Mouse (Mus musculus) kidney, adult 8-10 months (tissue): ENCODE measurements around the gene Tfeb.
A peak's percentile ranks its signal among the peaks of the same experiment; 100 is the strongest.

Experiments
- DNase-seq, 2 experiments: peaks; one replicate each; pipeline ENCODE4 v3.0.0; 2022

The Tfeb gene

GRCm38 (mm10) chr17:47712889-47713571 is 23.8 kb upstream of the Tfeb start:
- no peak for DNase-seq

DNA sequence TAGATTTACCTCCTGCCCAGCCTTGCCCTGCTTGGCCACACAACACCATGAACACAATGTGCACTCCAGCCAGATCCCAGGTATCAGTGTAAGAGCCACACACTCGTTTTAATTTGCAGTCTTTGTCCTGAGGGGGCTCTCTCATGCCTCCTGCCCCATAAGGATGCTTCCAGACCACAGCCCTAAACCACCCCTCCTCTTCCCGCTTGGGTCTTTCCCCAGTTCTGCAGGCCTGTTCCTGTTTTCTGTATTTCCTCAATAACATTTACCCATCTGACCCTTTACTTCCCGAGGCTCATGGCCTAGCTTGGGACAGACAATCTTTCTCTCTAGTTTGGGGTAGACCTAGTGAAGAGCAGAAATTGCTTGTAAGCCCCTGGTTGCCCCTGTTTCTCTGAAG is 21.8 kb upstream of the Tfeb start:
- no peak for DNase-seq

DNA sequence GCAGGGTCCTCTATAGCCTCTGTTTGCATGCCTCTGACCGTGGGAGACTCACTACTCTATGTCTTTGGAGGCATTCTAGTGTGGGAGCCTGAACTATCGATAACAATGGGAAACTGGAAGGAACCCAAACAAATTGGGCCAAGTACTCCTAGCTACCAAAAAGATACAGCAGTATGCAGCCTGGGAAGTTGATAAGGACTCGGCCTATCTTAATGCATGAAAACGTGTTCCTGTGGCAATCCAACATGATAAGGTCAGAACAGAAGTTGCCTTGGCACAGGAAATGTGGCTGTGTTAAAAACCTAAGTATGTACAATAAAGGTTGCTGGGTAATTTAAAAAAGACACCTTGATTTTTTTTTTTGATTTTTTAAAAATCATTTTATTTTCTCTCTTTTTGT is 15.6 kb upstream of the Tfeb start:
- DNase-seq: no peak

DNA sequence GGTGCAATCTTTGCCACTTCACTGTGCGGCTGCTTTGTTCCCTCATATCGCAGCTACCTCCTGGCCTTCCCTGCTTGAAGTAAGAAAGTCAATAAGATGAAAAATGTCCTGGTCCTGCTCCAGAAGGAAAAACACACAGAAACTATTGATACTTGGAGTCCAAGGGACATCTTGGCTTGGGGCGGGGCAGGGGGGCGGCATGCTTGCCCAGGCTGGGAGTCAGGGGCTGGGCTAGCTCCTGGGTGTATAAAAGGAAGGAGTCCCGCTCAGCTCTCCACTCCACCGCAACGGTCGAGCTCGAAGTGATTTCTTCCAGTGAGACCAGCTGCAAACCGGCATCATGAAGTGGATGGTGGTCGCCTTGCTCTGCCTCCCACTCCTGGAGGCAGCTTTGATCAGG is 10.3 kb upstream of the Tfeb start, which contains the start of gene Pgc:
TSS of gene Pgc (plus strand) at position 277 of the 400 bp plus-strand sequence.
- DNase-seq: no peak

DNA sequence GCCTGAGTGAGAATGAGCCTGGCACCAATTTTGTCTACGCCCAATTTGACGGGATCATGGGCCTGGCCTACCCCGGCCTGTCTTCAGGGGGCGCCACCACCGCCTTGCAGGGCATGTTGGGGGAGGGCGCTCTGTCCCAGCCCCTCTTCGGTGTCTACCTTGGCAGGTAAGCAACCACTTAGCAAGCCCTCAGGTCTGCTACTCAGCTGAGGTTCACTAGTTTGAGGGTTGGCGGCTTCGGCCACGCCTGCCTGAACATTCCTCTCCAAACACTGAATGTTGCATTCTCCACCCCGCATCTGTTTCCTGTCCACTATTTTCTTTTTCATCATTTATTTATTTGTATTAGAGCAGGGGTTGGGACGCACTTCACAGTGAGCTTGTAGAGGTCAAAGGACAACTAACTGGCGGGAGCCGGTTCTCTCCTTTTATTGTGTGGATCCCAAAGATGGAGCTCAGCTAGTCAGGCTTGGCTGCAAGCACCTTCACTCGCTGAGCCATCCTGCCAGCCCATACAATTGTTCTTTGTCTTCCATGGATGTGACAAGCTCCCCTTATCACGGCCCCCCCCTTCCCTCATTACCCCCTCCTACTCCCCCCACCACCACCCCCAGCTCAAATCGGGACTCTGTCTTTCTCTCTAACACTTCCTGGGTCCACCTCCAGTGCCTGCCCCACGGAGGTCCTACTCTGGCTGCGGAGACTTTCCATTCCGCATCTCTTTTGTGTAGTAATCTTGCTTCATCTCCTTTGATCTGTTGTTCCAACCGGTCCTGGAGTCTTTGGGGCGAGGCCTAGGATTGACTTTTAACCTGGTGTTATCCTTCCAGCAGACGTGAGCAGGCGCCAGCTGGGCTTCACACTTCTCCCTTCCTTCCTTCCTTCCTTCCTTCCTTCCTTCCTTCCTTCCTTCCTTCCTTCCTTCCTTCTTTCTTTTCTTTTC is 5.9 kb upstream of the Tfeb start:
- DNase-seq: no peak

DNA sequence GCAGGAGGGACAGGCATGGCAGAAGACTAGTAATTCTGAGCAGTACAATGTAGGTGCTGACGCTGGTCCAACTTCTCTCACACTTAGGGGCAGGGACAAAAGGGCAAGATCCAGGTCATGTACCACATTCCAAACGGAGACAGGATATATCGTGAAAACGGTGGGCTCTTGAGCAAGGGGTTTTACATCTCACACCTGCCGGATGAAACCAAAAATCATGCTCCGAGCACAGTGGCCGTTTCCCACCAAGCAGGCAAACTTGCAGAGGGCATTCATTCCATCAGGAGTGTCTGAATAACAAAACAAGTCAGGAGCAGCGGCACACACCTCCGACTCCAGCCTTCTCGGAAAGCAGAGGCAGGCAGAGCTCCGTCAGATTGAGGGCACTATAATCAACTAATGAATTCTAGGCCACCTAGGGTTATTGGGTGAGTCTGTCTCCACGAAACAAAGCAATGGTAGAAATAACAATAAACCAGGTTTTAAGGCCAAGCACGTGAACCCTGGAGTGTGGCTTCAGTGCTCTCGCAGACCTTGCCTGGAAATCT is 1.2 kb upstream of the Tfeb start:
- DNase-seq: no peak

GRCm38 (mm10) chr17:47737271-47738065 is 638 bp downstream of the Tfeb start:
- peak; percentile 94 to 95 for DNase-seq

- DNase-seq: peak; percentile 74 to 77
Measured at GRCm38 (mm10) chr17:47738066-47738878, 1.4 kb downstream of the Tfeb start.

- DNase-seq: peak; percentile 44 to 57
Measured at GRCm38 (mm10) chr17:47738879-47739798, 2.3 kb downstream of the Tfeb start.

DNA sequence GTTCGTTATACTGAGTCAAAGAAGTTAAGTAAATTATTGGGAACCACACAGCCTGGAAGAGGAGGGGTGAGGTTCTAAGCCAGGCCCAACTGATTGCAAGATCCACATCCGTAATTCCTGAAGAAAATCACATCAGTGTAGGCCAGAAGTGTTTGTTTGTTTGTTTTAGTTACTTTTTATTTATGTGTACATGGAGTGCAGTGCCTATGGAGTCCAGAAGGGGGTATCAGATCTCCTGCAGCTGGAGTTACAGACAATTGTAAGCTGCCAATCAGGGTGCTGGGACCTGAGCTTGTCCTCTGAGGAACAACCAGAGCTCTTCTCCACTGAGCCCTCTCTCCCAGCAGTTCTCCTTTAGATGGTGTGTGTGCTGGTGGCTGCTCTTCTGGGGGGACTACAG is 3.4 kb downstream of the Tfeb start:
- DNase-seq: no peak

DNA sequence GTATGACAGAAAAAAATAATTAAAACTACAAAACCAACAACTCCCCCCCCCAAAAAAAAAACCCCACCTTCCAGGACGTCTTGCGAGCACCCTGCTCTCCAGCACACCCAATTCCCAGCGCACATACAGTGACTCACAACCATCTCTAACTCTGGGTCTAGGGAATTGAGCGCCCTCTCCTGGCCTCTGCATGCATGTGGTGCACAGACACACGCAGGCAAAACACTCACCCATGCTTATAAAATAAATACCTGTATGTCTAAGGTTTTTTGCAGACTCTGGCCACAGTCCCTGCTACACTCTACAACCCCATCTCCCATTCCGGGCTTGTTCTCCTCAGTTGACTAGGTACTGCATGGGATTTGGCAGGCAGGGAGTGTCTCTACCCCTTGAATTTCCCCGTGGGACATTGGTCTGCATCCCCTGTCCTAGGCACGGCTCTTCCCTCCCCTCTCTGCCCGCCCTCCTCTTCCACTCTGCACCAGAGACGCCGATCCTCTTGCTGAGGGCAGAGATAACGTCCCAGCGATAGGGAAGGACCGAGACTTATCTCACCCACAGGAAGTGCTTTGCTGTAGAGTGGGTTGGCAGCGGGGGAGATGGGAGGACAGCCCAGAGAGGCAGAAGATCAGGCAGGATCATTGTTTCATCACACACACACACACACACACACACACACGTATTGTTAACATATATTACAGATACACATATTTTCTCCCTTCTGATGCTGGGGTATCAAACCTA is 6.3 kb downstream of the Tfeb start:
- DNase-seq: no peak

- no peak for DNase-seq
Measured at GRCm38 (mm10) chr17:47744086-47744485, 7.3 kb downstream of the Tfeb start.

DNA sequence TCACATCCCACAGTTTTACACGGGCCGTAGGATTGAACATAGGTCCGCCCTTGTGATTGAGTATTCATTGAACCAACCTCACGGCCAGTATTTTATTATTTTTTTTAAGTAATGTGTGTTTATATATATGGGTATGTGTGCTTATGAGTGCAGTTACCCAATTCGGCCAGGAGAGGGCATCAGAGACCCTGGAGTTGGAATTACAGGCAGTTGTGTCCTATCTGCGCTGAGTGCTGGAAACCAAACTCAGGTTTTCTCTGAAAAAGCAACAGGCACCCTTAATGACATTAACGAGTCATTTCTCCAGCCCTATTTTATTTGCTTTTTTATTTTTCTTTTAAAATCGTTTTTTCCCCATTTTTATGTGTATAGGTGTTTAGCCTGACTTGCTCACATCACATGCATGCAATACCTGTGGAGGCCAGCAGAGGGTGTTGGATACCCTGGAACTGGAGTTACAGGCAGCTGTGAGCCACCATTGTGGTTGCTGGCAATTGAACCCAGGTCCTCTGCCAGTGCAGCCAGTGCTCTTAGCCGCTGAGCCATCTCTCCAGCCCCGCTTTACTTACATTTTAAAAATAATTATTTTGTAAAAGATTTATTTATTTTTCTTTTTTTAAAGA is 8.0 kb downstream of the Tfeb start:
- no peak for DNase-seq

DNA sequence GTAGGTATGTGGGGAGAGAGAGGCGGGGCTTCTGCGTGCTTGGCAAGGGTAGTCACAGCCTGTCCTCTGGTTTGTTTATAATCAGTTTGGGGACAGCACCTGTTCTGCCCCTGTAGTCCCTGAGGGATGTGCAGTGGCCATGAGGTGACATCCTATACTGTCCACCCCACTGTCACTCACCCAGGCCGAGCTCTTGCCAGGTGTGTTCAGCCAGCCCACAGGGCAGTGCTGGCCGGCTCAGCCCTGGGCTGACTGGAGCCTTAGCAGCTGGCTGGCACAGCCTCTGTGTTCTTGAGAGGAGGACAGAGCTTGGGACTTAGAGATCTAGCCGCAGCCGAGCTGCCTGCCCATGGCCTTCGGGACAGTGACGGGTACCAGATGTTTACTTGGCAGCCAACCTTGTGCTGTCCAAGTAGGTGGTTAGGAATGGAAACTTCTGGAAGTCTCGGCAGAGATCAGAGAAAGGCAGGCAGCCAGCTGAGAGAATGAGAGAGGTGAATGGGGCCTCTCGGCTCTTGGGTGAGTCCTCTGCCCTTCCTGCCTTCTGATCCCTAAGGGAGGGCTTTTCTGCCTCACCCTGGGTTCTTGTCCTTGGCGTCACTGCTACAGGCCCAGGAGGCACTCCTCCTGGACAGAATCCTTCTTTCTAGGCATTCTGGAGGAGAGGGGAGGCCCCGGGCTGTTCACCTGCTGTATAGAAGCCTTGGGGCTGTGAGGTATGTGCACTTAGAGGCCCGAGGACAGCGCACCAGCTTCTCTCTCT is 12.1 kb downstream of the Tfeb start:
- no peak for DNase-seq

- DNase-seq: no peak
Measured at GRCm38 (mm10) chr17:47749626-47750025, 12.8 kb downstream of the Tfeb start.

DNA sequence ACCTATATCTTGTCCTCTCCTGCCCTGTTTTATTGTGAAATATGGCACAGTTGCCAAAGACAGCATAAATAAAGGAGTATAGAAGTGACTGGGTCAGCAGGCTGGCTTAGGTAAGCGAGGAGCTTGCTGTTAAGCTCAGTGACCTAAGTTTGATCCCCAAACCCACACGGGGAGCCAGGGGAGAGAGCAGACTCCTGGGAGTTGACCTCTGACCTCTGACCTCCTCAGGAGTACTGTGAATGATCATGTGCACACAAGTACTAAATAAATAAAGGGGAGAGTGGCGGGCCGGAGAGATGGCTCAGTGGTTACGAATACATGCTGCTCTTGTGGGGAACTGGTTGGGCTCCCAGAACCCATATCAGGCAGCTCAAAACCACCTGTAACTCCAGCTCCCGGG is 13.3 kb downstream of the Tfeb start:
- DNase-seq: no peak

DNA sequence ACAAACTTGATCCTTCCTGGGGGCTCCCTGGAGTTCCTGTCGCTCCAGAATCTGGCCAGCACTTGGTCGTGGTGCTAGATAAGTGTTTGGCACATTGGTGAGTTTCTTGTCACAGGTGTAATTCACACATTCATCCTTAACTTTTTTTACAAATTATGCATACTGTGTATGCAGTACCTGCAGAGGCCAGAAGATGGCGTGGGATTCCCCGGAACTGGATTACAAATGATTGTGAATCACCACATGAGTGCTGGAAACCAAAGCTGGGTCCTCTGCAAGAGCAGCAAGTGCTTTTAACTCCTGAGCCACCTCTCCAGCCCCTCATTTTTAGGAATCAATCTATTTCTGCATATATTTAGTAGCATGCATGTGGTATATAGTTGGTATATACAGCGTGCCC is 15.0 kb downstream of the Tfeb start:
- no peak for DNase-seq

DNA sequence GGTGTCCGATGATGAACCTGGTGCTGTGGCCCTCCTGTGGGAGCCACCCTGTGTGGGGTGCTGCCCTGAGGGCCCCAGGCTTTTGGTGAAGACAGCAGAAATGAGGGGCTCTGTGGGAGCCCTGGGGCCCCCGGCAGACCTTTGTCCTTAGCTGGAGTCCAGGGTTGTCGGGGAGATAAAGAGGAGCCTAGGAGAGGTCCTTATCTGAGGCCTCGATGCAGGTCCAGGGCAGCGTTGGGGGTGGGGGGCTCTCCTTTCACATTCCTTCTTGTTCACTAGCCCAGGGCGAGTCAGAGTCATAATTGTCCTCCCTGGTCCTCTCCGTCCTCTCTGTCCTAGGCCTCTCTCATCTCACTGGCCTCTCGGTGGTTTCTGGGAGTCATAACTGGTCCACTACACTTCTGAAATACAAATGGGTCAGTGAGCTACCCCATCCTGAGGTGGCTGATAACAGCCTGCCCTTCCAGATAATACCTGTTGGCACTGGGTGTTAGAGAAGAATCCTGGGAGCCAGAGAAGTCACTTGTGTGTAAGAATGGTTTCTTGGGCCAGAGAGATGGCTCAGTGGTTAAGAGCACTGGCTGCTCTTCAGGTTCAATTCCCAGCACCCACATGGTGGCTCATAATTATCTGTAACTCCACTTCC is 16.4 kb downstream of the Tfeb start:
- DNase-seq: no peak
